Mouse (Mus musculus) liver, embryonic 14.5 days (tissue): Measurements from ENCODE around the gene Mycbpap.

ENCODE experiments used
- CTCF ChIP-seq: IDR thresholded peaks from 2 replicates; pipeline ENCODE4 v1.5.1; 2016; ENCODE audit warnings: antibody characterized with exemption, low read depth, control low read depth
- EP300 ChIP-seq: IDR thresholded peaks from 2 replicates; pipeline ENCODE4 v1.6.1; 2016; ENCODE audit warnings: antibody characterized with exemption, low read depth

- no peak for TF ChIP-seq CTCF
- no peak for TF ChIP-seq EP300
Measured at GRCm38 (mm10) chr11:94539761-94540160, 18.2 kb upstream of the Mycbpap start.
